Mouse (Mus musculus) kidney, embryonic 16.5 days (tissue): ENCODE data around the gene Siglecf. TPM values are rescaled to one million over a fixed set of nuclear protein-coding genes. Genes with fewer than 3 reads are reported as not detected.
"Not testable (repeated sequence)": the region's sequence is repeated elsewhere in the genome, so short reads cannot be mapped to it uniquely, and the experiment has no call there.

Source experiments
- ATAC-seq: fragments of 200-750 bp; cut with Nextera tagmentation; 2 replicates; pipeline ENCODE4 v1.8.0; 2017; ENCODE audit warnings: moderate TSS enrichment; ENCODE audit not compliant: low FRiP score, low TSS enrichment
- H3K27ac ChIP-seq: fragments of 300-500 bp; sonication (generic); 2 replicates; pipeline ENCODE4 v1.5.1; 2014; ENCODE audit warnings: low read length
- H3K27me3 ChIP-seq: fragments of 300-500 bp; sonication (generic); 2 replicates; pipeline ENCODE4 v1.6.1; 2014; ENCODE audit warnings: low read length, control low read depth, mixed read lengths; ENCODE audit not compliant: insufficient read depth
- H3K36me3 ChIP-seq: fragments of 300-500 bp; sonication (generic); 2 replicates; pipeline ENCODE4 v1.6.1; 2014; ENCODE audit warnings: low read length, control low read depth, mixed read lengths; ENCODE audit not compliant: insufficient read depth
- H3K4me1 ChIP-seq: fragments of 300-500 bp; sonication (generic); 2 replicates; pipeline ENCODE4 v1.6.1; 2014; ENCODE audit warnings: low read length, control low read depth, mixed read lengths; ENCODE audit not compliant: insufficient read depth
- H3K4me2 ChIP-seq: fragments of 300-500 bp; sonication (generic); replicated peaks from 2 replicates; pipeline ENCODE4 v1.6.1; 2014; ENCODE audit warnings: low read depth, low read length
- H3K4me3 ChIP-seq: fragments of 300-500 bp; sonication (generic); 2 replicates; pipeline ENCODE4 v1.5.1; 2014; ENCODE audit warnings: mild to moderate bottlenecking, low read length
- H3K9ac ChIP-seq: fragments of 300-500 bp; sonication (generic); replicated peaks from 2 replicates; pipeline ENCODE4 v1.6.1; 2014; ENCODE audit warnings: low read length
- H3K9me3 ChIP-seq: fragments of 300-500 bp; sonication (generic); 2 replicates; pipeline ENCODE4 v1.6.1; 2016; ENCODE audit warnings: low read length, control low read depth
- WGBS: fragments of 180-500 bp; shearing (Covaris S2); extraction: QIAGEN DNeasy Blood & Tissue Kit; methylation state at CpG from one replicate; pipeline ENCODE4 v1.1.7; 2014; 5-methylcytosine and 5-hydroxymethylcytosine counted together
- polyA plus RNA-seq: library from polyadenylated mRNA; unstranded; fragments of >200 nt; fragmentation: Nextera tagmentation; extraction: Ambion mirVana; gene quantifications from 2 replicates; pipeline ENCODE4 v1.2.1, GENCODE M21; 2015

Gene Siglecf
- polyA plus RNA-seq, 1 experiment from 2014 or later, result not detected

DNA sequence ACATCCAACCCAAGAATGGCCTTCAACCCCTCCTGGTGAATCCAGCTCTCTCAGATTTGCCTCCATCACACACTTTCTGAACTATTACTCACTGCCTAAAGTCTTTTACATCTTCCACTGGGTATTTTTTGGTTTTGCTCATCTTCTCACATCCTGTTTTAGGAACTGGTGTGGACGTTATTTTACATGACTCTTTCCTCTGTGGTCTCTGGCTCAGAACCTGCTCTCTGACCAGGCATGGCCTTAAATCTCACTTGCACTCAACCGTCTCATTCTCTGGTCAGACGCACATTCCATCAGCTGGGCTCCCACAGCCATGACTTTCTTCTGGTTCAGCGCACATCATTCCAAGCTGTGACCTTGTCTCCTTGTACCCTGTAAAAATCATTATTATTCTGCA is 10.4 kb upstream of the Siglecf start:
- H3K4me1 ChIP-seq, result no peaks in the 10 kb centered on the region
- H3K27me3 ChIP-seq, result no peaks in the 10 kb centered on the region
- ATAC-seq, result no peak
- H3K27ac ChIP-seq, result no peak overlapping the region
- H3K9me3 ChIP-seq, result no peaks in the 10 kb centered on the region
- H3K4me3 ChIP-seq, result no peak overlapping the region
- H3K36me3 ChIP-seq, result no peaks in the 10 kb centered on the region
- H3K9ac ChIP-seq, result no peak overlapping the region
- WGBS, result 49% methylated on average over 4 of the region's 4 CpGs
- no peak overlapping the region for H3K4me2 ChIP-seq

GRCm38 (mm10) chr7:43343191-43343590 is 8.0 kb upstream of the Siglecf start:
- Histone ChIP-seq H3K4me2 (no peak overlapping the region), H3K4me1 (no peaks in the 10 kb centered on the region), H3K27me3 (no peaks in the 10 kb centered on the region), H3K27ac (no peak overlapping the region), H3K9ac (no peak overlapping the region), H3K36me3 (no peaks in the 10 kb centered on the region), H3K4me3 (no peak overlapping the region), H3K9me3 (no peaks in the 10 kb centered on the region)
- 54% methylated on average over 5 of the region's 5 CpGs for WGBS
- no peak for ATAC-seq

- ATAC-seq, result no peak
- H3K9ac ChIP-seq, result no peak overlapping the region
- H3K9me3 ChIP-seq, result no peaks in the 10 kb centered on the region
- no peaks in the 10 kb centered on the region for H3K36me3 ChIP-seq
- H3K27me3 ChIP-seq, result no peaks in the 10 kb centered on the region
- H3K4me3 ChIP-seq, result no peak overlapping the region
- H3K4me2 ChIP-seq, result no peak overlapping the region
- no peaks in the 10 kb centered on the region for H3K4me1 ChIP-seq
- 69% methylated on average over 2 of the region's 2 CpGs for WGBS
- H3K27ac ChIP-seq, result no peak overlapping the region
These were observed 7.1 kb upstream of the Siglecf start for GRCm38 (mm10) chr7:43344020-43344419.

- ATAC-seq, result no peak
- H3K4me1 ChIP-seq, result no peaks in the 10 kb centered on the region
- no peaks in the 10 kb centered on the region for H3K27me3 ChIP-seq
- no peaks in the 10 kb centered on the region for H3K36me3 ChIP-seq
- 89% methylated on average over 4 of the region's 4 CpGs for WGBS
- H3K27ac ChIP-seq, result no peak overlapping the region
- no peak overlapping the region for H3K4me3 ChIP-seq
- no peak overlapping the region for H3K9ac ChIP-seq
- no peak overlapping the region for H3K4me2 ChIP-seq
- H3K9me3 ChIP-seq, result no peaks in the 10 kb centered on the region
These were observed 6.7 kb upstream of the Siglecf start for GRCm38 (mm10) chr7:43344491-43344890.

- 80% methylated on average over 4 of the region's 4 CpGs for WGBS
- no peak for ATAC-seq
- no peaks in the 10 kb centered on the region for H3K9me3 ChIP-seq
These were observed 5.0 kb upstream of the Siglecf start for GRCm38 (mm10) chr7:43346148-43346547.

GRCm38 (mm10) chr7:43346571-43346970 is 4.6 kb upstream of the Siglecf start:
- WGBS, result 78% methylated on average over 1 of the region's 1 CpGs
- Histone ChIP-seq H3K4me3 (no peak overlapping the region), H3K4me1 (no peaks in the 10 kb centered on the region), H3K9ac (no peak overlapping the region), H3K36me3 (no peaks in the 10 kb centered on the region), H3K9me3 (no peaks in the 10 kb centered on the region), H3K27me3 (no peaks in the 10 kb centered on the region), H3K27ac (no peak overlapping the region), H3K4me2 (no peak overlapping the region)
- ATAC-seq, result no peak

More at GRCm38 (mm10) chr7:43346148-43346547, 5.0 kb upstream of the Siglecf start:
- H3K27me3 ChIP-seq, result no peaks in the 10 kb centered on the region
- no peaks in the 10 kb centered on the region for H3K36me3 ChIP-seq
- H3K4me2 ChIP-seq, result no peak overlapping the region
- H3K9ac ChIP-seq, result no peak overlapping the region
- no peaks in the 10 kb centered on the region for H3K4me1 ChIP-seq
- no peak overlapping the region for H3K27ac ChIP-seq
- H3K4me3 ChIP-seq, result no peak overlapping the region

- H3K9me3 ChIP-seq, H3K4me1 ChIP-seq, H3K4me2 ChIP-seq, H3K9ac ChIP-seq, H3K36me3 ChIP-seq, H3K27ac ChIP-seq, H3K4me3 ChIP-seq, H3K27me3 ChIP-seq, ATAC-seq: not testable (repeated sequence)
- 59% methylated on average over 5 of the region's 5 CpGs for WGBS
These were observed 1.5 kb upstream of the Siglecf start for GRCm38 (mm10) chr7:43349623-43350022.

DNA sequence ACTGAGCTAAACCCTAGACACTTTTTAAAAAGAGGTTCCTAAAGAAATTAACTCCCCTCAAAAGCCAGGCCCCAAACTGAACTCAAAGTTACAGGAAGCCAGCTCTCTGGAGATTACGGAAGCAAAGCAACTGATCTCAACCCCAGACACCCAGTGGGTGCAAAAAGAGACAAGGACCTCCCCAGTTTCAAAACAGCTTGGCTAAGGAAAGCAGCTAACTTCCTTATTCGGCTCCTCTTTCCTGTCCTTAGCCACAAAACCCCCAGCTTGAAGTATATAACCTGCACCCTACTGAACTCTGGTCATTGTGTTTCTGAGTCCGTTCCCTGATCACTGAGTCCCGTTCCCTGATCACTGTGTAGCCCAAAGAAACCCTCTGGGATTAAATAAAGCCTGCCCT is 2.0 kb downstream of the Siglecf start:
- H3K36me3 ChIP-seq, result no peaks in the 10 kb centered on the region
- H3K4me1 ChIP-seq, result no peaks in the 10 kb centered on the region
- no peak for ATAC-seq
- WGBS, result 71% methylated on average over 4 of the region's 4 CpGs
- no peaks in the 10 kb centered on the region for H3K27me3 ChIP-seq
- H3K9ac ChIP-seq, result no peak overlapping the region
- no peak overlapping the region for H3K4me3 ChIP-seq
- H3K4me2 ChIP-seq, result no peak overlapping the region
- no peak overlapping the region for H3K27ac ChIP-seq
- H3K9me3 ChIP-seq, result no peaks in the 10 kb centered on the region

GRCm38 (mm10) chr7:43353758-43354157 is 2.6 kb downstream of the Siglecf start:
- Histone ChIP-seq H3K27me3 (no peaks in the 10 kb centered on the region), H3K4me1 (no peaks in the 10 kb centered on the region), H3K9ac (no peak overlapping the region), H3K9me3 (no peaks in the 10 kb centered on the region), H3K27ac (no peak overlapping the region), H3K4me3 (no peak overlapping the region), H3K36me3 (no peaks in the 10 kb centered on the region), H3K4me2 (no peak overlapping the region)
- ATAC-seq, result no peak
- WGBS, result 81% methylated on average over 4 of the region's 4 CpGs

GRCm38 (mm10) chr7:43354893-43355835 is 4.0 kb downstream of the Siglecf start:
- H3K4me2 ChIP-seq, result no peak overlapping the region
- H3K27me3 ChIP-seq, result no peaks in the 10 kb centered on the region
- H3K4me1 ChIP-seq, result no peaks in the 10 kb centered on the region
- H3K9ac ChIP-seq, result no peak overlapping the region
- H3K9me3 ChIP-seq, result no peaks in the 10 kb centered on the region
- no peak overlapping the region for H3K27ac ChIP-seq
- peak; percentile 59; the same call in 1 of the 2 replicates for ATAC-seq
- H3K4me3 ChIP-seq, result no peak overlapping the region
- H3K36me3 ChIP-seq, result no peaks in the 10 kb centered on the region
- WGBS, result 3% methylated on average over 12 of the region's 12 CpGs
